Mouse (Mus musculus) small intestine, adult 2 months (tissue): Measurements from ENCODE around the gene Stc2. TPM values are rescaled to one million over a fixed set of nuclear protein-coding genes. Genes with fewer than 3 reads are reported as not detected.

ENCODE experiments used
- H3K27ac ChIP-seq: fragments of 200-500 bp; 2 replicates; pipeline ENCODE4 v1.5.1; 2012; ENCODE audit warnings: low read depth, low read length, control low read depth, inconsistent platforms; ENCODE audit not compliant: insufficient read depth
- H3K27me3 ChIP-seq: fragments of 200-500 bp; 2 replicates; pipeline ENCODE4 v1.6.1; 2012; ENCODE audit warnings: mild to moderate bottlenecking, moderate library complexity, low read length, inconsistent platforms; ENCODE audit not compliant: control insufficient read depth, insufficient read depth
- H3K36me3 ChIP-seq: fragments of 200-500 bp; 2 replicates; pipeline ENCODE4 v1.6.1; 2012; ENCODE audit warnings: mild to moderate bottlenecking, low read length, control low read depth, inconsistent platforms; ENCODE audit not compliant: control insufficient read depth, insufficient read depth
- H3K4me1 ChIP-seq: fragments of 200-500 bp; 2 replicates; pipeline ENCODE4 v1.6.1; 2012; ENCODE audit warnings: low read length, inconsistent platforms, mixed read lengths; ENCODE audit not compliant: control insufficient read depth, insufficient read depth, insufficient read length
- H3K4me3 ChIP-seq: fragments of 200-500 bp; 2 replicates; pipeline ENCODE4 v1.5.1; 2012; ENCODE audit warnings: low read depth, mild to moderate bottlenecking, control low read depth, inconsistent platforms, low read length, moderate library complexity
- CTCF ChIP-seq: fragments of 200-500 bp; IDR thresholded peaks from 2 replicates; pipeline ENCODE4 v1.5.1; 2012; ENCODE audit warnings: low read depth, mild to moderate bottlenecking, control low read depth, inconsistent platforms, low read length, moderate library complexity, mixed read lengths; ENCODE audit not compliant: insufficient replicate concordance, insufficient read length; ENCODE audit errors: extremely low read depth
- POLR2A ChIP-seq: fragments of 200-500 bp; IDR thresholded peaks from 2 replicates; pipeline ENCODE4 v1.6.1; 2012; ENCODE audit warnings: low read depth, mild to moderate bottlenecking, control low read depth, inconsistent platforms, low read length, moderate library complexity
- WGBS: fragments of 180-500 bp; shearing (Covaris S2); methylation state at CpG from one replicate; pipeline ENCODE4 v1.1.7; 2018; 5-methylcytosine and 5-hydroxymethylcytosine counted together
- polyA plus RNA-seq: library from polyadenylated mRNA; depleted of rRNA; stranded (reverse); fragments of >200 nt; gene quantifications from 2 replicates; pipeline ENCODE4 v1.2.3, GENCODE M21; 2012

Gene Stc2
- polyA plus RNA-seq, 1 experiment = 1.9 TPM

DNA sequence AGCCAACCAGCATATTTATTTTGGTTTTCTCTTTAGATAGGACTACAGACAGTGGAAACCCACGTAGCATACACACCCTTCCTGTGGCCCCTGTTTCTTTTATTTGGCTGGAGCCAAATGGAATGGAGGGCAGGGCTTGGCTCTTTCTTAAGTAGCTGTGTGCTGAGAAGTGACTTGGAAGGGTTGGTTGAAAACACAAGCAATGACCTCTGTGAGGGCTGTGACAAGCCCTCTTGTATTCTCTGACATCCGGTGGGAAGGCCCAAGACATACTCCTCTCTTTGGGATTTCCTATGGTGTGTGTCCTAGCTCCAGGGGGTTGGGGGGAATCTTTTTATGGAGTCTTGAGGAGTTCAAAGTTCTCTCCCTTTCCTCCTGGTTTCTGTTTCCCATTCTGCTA is 3.5 kb downstream of the Stc2 start:
- H3K4me1 ChIP-seq = peaks cover 4% of the 10 kb centered on the region; the same call in 1 of the 2 replicates
- no peak for TF ChIP-seq POLR2A
- no peak for TF ChIP-seq CTCF
- no peak overlapping the region for H3K4me3 ChIP-seq
- no peak overlapping the region for H3K27ac ChIP-seq
- 84% methylated on average over 2 of the region's 2 CpGs for WGBS
- H3K27me3 ChIP-seq = peaks cover 19% of the 10 kb centered on the region; the same call in 1 of the 2 replicates
- no peaks in the 10 kb centered on the region for H3K36me3 ChIP-seq

DNA sequence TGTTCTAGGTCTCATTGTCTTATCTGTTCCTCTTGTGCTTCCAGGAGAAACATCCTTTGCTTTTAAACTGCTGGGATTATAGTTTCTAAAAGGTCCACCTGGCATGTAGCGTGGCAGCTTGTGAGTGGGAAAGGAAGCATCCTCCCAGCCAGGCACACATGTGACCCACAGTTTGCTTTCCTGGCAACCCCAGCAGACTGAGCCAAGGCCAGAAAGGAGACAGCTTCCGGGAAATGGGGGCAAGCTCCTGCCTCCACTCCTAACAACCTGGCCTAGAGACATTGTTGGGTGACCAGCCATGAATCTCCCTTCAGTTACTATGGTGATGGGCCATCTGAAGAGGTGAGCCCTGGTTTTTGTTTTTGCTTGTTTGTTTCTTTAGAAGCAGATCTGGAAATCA is 3.9 kb downstream of the Stc2 start:
- H3K4me1 ChIP-seq = peaks cover 4% of the 10 kb centered on the region; the same call in 1 of the 2 replicates
- no peaks in the 10 kb centered on the region for H3K36me3 ChIP-seq
- WGBS = 79% methylated on average over 2 of the region's 2 CpGs
- H3K27ac ChIP-seq = no peak overlapping the region
- peaks cover 15% of the 10 kb centered on the region; the same call in 1 of the 2 replicates for H3K27me3 ChIP-seq
- no peak overlapping the region for H3K4me3 ChIP-seq
- no peak for TF ChIP-seq POLR2A
- no peak for TF ChIP-seq CTCF

DNA sequence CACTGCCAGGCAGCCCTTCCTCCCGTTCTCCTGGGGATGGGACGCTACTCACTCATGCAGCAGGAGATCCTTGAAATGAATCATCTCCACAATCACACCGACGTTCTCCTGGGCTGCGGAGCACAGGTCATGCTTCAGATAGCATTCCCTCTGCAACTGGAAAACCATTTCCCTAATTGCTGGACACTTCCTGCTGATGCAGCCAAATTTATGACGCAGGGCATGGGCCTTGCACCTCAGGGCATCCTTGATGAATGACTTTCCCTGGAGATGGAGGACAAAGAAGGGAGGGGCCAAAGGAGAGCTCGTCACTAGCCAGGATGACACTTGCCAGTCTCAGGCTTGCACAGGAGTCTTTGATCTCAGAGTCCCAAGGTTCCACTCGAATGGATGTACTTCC is 4.6 kb downstream of the Stc2 start:
- Histone ChIP-seq H3K4me3 (no peak overlapping the region), H3K27ac (no peak overlapping the region), H3K36me3 (no peaks in the 10 kb centered on the region), H3K4me1 (peaks cover 4% of the 10 kb centered on the region; the same call in 1 of the 2 replicates), H3K27me3 (0 out of 2 replicates have a peak, but pooled peaks cover 10% of the 10 kb centered on the region)
- no peak for TF ChIP-seq CTCF
- TF ChIP-seq POLR2A = no peak
- WGBS = 69% methylated on average over 8 of the region's 8 CpGs

DNA sequence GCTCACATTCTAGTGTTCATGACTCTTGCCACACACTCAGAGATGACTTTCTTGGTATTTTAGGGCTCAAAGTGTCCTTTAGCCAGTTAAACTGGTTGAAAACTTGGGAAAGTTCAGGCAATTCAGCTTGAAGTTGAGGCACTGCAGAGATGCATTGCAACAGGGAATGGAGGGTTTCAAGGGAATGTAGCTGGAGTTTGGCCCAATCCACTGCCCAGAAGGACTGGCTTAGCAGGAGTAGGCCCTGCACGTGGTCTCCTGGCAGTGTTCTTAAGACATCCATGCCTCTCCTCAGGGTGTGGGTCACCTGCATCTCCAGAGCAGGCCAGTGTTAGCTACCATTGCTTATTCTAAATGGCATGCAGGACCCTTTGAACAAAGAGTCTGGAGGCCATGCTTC is 7.0 kb downstream of the Stc2 start:
- H3K27ac ChIP-seq = no peak overlapping the region
- no peak overlapping the region for H3K4me3 ChIP-seq
- no peaks in the 10 kb centered on the region for H3K36me3 ChIP-seq
- WGBS = 73% methylated on average over 1 of the region's 1 CpGs
- H3K4me1 ChIP-seq = no peaks in the 10 kb centered on the region
- TF ChIP-seq CTCF (no peak), POLR2A (no peak)
- H3K27me3 ChIP-seq = no peaks in the 10 kb centered on the region

DNA sequence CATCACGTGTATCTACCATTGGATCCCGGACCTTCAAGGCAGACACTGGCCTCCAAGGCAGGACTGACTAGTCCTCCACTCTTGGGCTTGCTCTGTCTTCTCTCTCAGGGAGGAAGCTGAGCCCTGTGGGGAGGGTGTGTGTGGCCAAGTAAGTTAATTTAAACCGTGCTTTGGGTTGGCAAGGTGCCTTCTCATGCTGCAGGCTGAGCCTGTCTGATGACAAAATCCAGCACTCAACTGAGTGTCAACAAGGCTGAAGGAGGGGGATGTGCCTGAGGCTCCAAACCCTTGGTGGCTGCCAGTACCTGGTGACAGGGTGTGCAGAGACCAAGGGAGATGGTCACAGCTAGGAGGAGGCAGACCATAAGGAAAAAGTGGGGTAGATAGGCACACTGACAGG is 7.5 kb downstream of the Stc2 start:
- 58% methylated on average over 3 of the region's 3 CpGs for WGBS
- no peaks in the 10 kb centered on the region for H3K4me1 ChIP-seq
- TF ChIP-seq CTCF (no peak), POLR2A (no peak)
- no peaks in the 10 kb centered on the region for H3K27me3 ChIP-seq
- H3K27ac ChIP-seq = no peak overlapping the region
- no peak overlapping the region for H3K4me3 ChIP-seq
- H3K36me3 ChIP-seq = no peaks in the 10 kb centered on the region

DNA sequence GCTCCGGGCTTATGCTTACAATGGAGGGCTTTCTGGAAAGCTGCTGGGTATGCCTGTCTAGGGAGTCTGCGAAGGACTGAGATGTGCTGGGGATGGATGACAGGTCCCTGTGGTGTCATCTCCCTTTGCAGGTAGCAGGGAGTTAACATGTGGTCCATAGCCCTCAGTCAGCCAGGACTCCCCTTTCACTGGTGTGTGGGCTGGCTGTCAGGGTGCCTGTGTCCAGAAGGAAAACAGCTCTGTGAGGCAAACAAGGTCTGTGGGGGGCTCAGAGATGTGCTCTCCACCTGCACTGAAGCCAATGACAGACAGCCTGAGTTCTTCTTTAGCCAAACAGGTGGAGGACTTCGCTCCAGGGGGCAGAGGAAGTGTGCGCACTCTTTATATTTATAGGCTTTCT is 8.8 kb downstream of the Stc2 start:
- H3K4me3 ChIP-seq = no peak overlapping the region
- TF ChIP-seq POLR2A = no peak
- TF ChIP-seq CTCF = no peak
- WGBS = 91% methylated on average over 4 of the region's 4 CpGs
- H3K27ac ChIP-seq = no peak overlapping the region
- no peaks in the 10 kb centered on the region for H3K4me1 ChIP-seq
- no peaks in the 10 kb centered on the region for H3K36me3 ChIP-seq
- H3K27me3 ChIP-seq = no peaks in the 10 kb centered on the region

DNA sequence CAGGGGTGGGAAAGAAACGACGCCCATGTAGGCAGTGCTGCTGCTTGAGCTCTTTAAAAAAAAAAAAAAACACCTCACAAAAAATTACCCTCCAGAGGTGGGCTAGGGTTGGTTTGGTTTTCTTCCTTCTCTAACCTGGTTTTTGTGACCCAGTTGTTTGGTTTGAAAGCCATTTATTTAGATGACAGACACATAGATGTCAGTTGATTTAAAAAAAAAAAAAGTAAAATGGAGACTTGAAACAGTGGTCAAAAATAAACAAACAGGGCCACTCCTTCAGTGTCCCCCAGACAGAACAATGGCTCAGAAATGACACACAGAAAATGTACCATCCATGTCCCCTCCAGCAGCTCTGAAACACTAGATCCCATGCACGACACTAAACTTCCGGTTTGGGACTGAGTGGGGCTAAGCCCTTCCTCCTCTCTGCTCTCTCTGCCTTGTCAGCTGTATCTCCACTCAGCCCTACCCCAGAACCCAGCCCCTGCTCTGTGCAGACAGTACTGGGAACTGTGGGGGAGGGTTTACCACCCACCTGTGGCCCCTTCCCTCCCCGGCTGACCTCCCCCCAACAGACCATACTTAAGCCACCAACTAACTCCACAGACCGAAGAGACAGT is 10.5 kb downstream of the Stc2 start:
- 72% methylated on average over 6 of the region's 6 CpGs for WGBS
- H3K4me1 ChIP-seq = no peaks in the 10 kb centered on the region
- no peak overlapping the region for H3K4me3 ChIP-seq
- no peak overlapping the region for H3K27ac ChIP-seq
- H3K36me3 ChIP-seq = no peaks in the 10 kb centered on the region
- H3K27me3 ChIP-seq = no peaks in the 10 kb centered on the region
- TF ChIP-seq POLR2A (no peak), CTCF (no peak)

DNA sequence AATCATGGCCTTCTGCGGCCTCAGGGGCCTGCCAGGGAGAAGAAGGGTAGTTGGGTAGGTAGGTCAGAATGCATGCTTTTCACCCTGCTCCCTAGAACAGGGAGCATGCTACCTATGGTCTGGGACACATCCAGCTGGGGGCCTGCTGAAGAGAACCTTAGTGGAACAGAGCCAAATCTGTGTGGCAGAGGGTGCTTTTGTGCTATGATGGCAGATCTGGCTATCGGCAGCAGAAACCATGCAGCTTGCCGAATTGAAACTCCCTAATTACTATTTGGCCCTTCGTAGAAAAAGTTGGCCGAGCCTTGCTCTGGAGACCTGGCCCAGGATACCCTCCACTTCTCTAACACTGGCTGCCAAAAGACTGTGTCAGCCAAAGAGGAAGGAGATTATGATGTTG is 11.4 kb downstream of the Stc2 start:
- H3K4me1 ChIP-seq = no peaks in the 10 kb centered on the region
- H3K27me3 ChIP-seq = no peaks in the 10 kb centered on the region
- WGBS = 85% methylated on average over 5 of the region's 5 CpGs
- TF ChIP-seq POLR2A (no peak), CTCF (no peak)
- H3K27ac ChIP-seq = no peak overlapping the region
- H3K4me3 ChIP-seq = no peak overlapping the region
- no peaks in the 10 kb centered on the region for H3K36me3 ChIP-seq
